Mouse (Mus musculus) lung, embryonic 14.5 days (tissue): ENCODE data around the gene Ska3. TPM values are rescaled to one million over a fixed set of nuclear protein-coding genes. Genes with fewer than 3 reads are reported as not detected.

Experiments used
- ATAC-seq: fragments of 200-750 bp; cut with Nextera tagmentation; 2 replicates; pipeline ENCODE4 v1.8.0; 2017; ENCODE audit warnings: mild to moderate bottlenecking, moderate TSS enrichment, moderate library complexity; ENCODE audit not compliant: insufficient read depth
- DNase-seq: peaks from one replicate; pipeline ENCODE4 v3.0.0-alpha.2; 2015
- H3K27ac ChIP-seq: fragments of 300-500 bp; sonication (generic); 2 replicates; pipeline ENCODE4 v1.5.1; 2014; ENCODE audit warnings: low read depth, mild to moderate bottlenecking, moderate library complexity
- H3K27me3 ChIP-seq: fragments of 300-500 bp; sonication (generic); 2 replicates; pipeline ENCODE4 v1.6.1; 2014; ENCODE audit warnings: low read length, control low read depth; ENCODE audit not compliant: insufficient read depth
- H3K36me3 ChIP-seq: fragments of 300-500 bp; sonication (generic); 2 replicates; pipeline ENCODE4 v1.6.1; 2014; ENCODE audit warnings: control low read depth; ENCODE audit not compliant: insufficient read depth
- H3K4me1 ChIP-seq: fragments of 300-500 bp; sonication (generic); 2 replicates; pipeline ENCODE4 v1.6.1; 2014; ENCODE audit warnings: antibody characterized with exemption, control low read depth; ENCODE audit not compliant: insufficient read depth
- H3K4me2 ChIP-seq: fragments of 300-500 bp; sonication (generic); 2 replicates; pipeline ENCODE4 v1.6.1; 2014; ENCODE audit warnings: mild to moderate bottlenecking
- H3K4me3 ChIP-seq: fragments of 300-500 bp; sonication (generic); 2 replicates; pipeline ENCODE4 v1.5.1; 2014; ENCODE audit warnings: low read depth, low read length
- H3K9ac ChIP-seq: fragments of 300-500 bp; sonication (generic); 2 replicates; pipeline ENCODE4 v1.6.1; 2014
- H3K9me3 ChIP-seq: fragments of 300-500 bp; sonication (generic); 2 replicates; pipeline ENCODE4 v1.6.1; 2016; ENCODE audit warnings: low read depth, low read length, control low read depth
- CTCF ChIP-seq: IDR thresholded peaks from 2 replicates; pipeline ENCODE4 v1.5.1; 2016; ENCODE audit warnings: antibody characterized with exemption, low read depth
- WGBS: fragments of 180-500 bp; shearing (Covaris S2); extraction: QIAGEN DNeasy Blood & Tissue Kit; methylation state at CpG from one replicate; pipeline ENCODE4 v1.1.7; 2014; 5-methylcytosine and 5-hydroxymethylcytosine counted together
- polyA plus RNA-seq: library from polyadenylated mRNA; unstranded; fragments of >200 nt; fragmentation: Nextera tagmentation; extraction: Ambion mirVana; gene quantifications from 2 replicates; pipeline ENCODE4 v1.2.1, GENCODE M21; 2014

Gene Ska3
- polyA plus RNA-seq, 1 experiment from 2014 or later, result 51.8 TPM

GRCm38 (mm10) chr14:57791171-57791570 lies 34.8 kb downstream of the Ska3 start:
- Histone ChIP-seq H3K4me1 (no peaks in the 10 kb centered on the region), H3K9ac (no peak overlapping the region), H3K27me3 (no peaks in the 10 kb centered on the region), H3K4me3 (no peak overlapping the region), H3K4me2 (no peak overlapping the region), H3K36me3 (no peaks in the 10 kb centered on the region), H3K27ac (no peak overlapping the region), H3K9me3 (no peaks in the 10 kb centered on the region)
- WGBS, result 61% methylated on average over 4 of the region's 4 CpGs
- no peak for DNase-seq
- no peak for TF ChIP-seq CTCF
- ATAC-seq, result no peak

GRCm38 (mm10) chr14:57789759-57790158 lies 36.2 kb downstream of the Ska3 start:
- WGBS, result 84% methylated on average over 9 of the region's 9 CpGs
- H3K4me2 ChIP-seq, result no peak overlapping the region
- no peaks in the 10 kb centered on the region for H3K27me3 ChIP-seq
- ATAC-seq, result no peak
- no peaks in the 10 kb centered on the region for H3K36me3 ChIP-seq
- TF ChIP-seq CTCF, result no peak
- no peaks in the 10 kb centered on the region for H3K4me1 ChIP-seq
- no peak overlapping the region for H3K4me3 ChIP-seq
- H3K9ac ChIP-seq, result no peak overlapping the region
- no peaks in the 10 kb centered on the region for H3K9me3 ChIP-seq
- no peak overlapping the region for H3K27ac ChIP-seq
- DNase-seq, result no peak

GRCm38 (mm10) chr14:57789311-57789710 lies 36.7 kb downstream of the Ska3 start:
- no peak for DNase-seq
- Histone ChIP-seq H3K4me3 (no peak overlapping the region), H3K9me3 (no peaks in the 10 kb centered on the region), H3K27me3 (no peaks in the 10 kb centered on the region), H3K9ac (no peak overlapping the region), H3K4me2 (no peak overlapping the region), H3K27ac (no peak overlapping the region), H3K36me3 (no peaks in the 10 kb centered on the region), H3K4me1 (no peaks in the 10 kb centered on the region)
- 53% methylated on average over 2 of the region's 2 CpGs for WGBS
- TF ChIP-seq CTCF, result no peak
- no peak for ATAC-seq

GRCm38 (mm10) chr14:57787406-57787805 lies 38.6 kb downstream of the Ska3 start:
- Histone ChIP-seq H3K9ac (no peak overlapping the region), H3K27ac (no peak overlapping the region), H3K4me2 (no peak overlapping the region), H3K27me3 (no peaks in the 10 kb centered on the region), H3K4me1 (no peaks in the 10 kb centered on the region), H3K4me3 (no peak overlapping the region), H3K9me3 (no peaks in the 10 kb centered on the region), H3K36me3 (no peaks in the 10 kb centered on the region)
- ATAC-seq (no peak), DNase-seq (peak; percentile 10)
- WGBS, result 47% methylated on average over 4 of the region's 4 CpGs
- no peak for TF ChIP-seq CTCF

GRCm38 (mm10) chr14:57772157-57772815 lies 53.7 kb downstream of the Ska3 start:
- Histone ChIP-seq H3K4me1 (no peaks in the 10 kb centered on the region), H3K9ac (no peak overlapping the region), H3K36me3 (no peaks in the 10 kb centered on the region), H3K27ac (no peak overlapping the region), H3K27me3 (no peaks in the 10 kb centered on the region), H3K4me2 (no peak overlapping the region), H3K4me3 (no peak overlapping the region), H3K9me3 (no peaks in the 10 kb centered on the region)
- 76% methylated on average over 6 of the region's 6 CpGs for WGBS
- ATAC-seq (no peak), DNase-seq (no peak)
- TF ChIP-seq CTCF, result no peak

GRCm38 (mm10) chr14:57769102-57769501 lies 56.9 kb downstream of the Ska3 start:
- no peak overlapping the region for H3K4me3 ChIP-seq
- ATAC-seq (no peak), DNase-seq (peak; percentile 6)
- no peaks in the 10 kb centered on the region for H3K4me1 ChIP-seq
- WGBS, result 90% methylated on average over 5 of the region's 5 CpGs
- H3K27ac ChIP-seq, result no peak overlapping the region
- H3K27me3 ChIP-seq, result no peaks in the 10 kb centered on the region
- no peak overlapping the region for H3K9ac ChIP-seq
- no peaks in the 10 kb centered on the region for H3K36me3 ChIP-seq
- no peak overlapping the region for H3K4me2 ChIP-seq
- no peaks in the 10 kb centered on the region for H3K9me3 ChIP-seq
- TF ChIP-seq CTCF, result no peak

- H3K36me3 ChIP-seq, result no peaks in the 10 kb centered on the region
- no peaks in the 10 kb centered on the region for H3K27me3 ChIP-seq
- WGBS, result 58% methylated on average over 10 of the region's 10 CpGs
- H3K4me1 ChIP-seq, result no peaks in the 10 kb centered on the region
- TF ChIP-seq CTCF, result no peak
- H3K4me3 ChIP-seq, result no peak overlapping the region
- H3K9me3 ChIP-seq, result no peaks in the 10 kb centered on the region
- no peak overlapping the region; the same call in 1 of the 2 replicates for H3K27ac ChIP-seq
- no peak overlapping the region for H3K9ac ChIP-seq
- DNase-seq (peak; percentile 51), ATAC-seq (no peak)
- H3K4me2 ChIP-seq, result no peak overlapping the region
Observed at GRCm38 (mm10) chr14:57760447-57761412, 65.3 kb downstream of the Ska3 start.
